Mouse (Mus musculus): Measurements from ENCODE around the gene Lrrc4c.

Lrrc4c gene

GRCm38 (mm10) chr2:96317387-96318299 lies at the start of gene Lrrc4c:
Lrrc4c (plus strand) TSS chr2:96318169.
- 4% methylated on average over 18 of the region's 18 CpGs for WGBS

- WGBS, result 94% methylated on average over 1 of the region's 1 CpGs
Measured at GRCm38 (mm10) chr2:96275061-96275460, 42.9 kb upstream of the Lrrc4c start.

- whole genome bisulfite sequencing, result 56% methylated on average over 5 of the region's 5 CpGs
Measured at GRCm38 (mm10) chr2:96282926-96283325, 35.0 kb upstream of the Lrrc4c start.

GRCm38 (mm10) chr2:96287512-96287911 lies 30.5 kb upstream of the Lrrc4c start:
- WGBS, result 46% methylated on average over 4 of the region's 4 CpGs

GRCm38 (mm10) chr2:96290541-96290940 lies 27.4 kb upstream of the Lrrc4c start:
- WGBS, result 55% methylated on average over 1 of the region's 1 CpGs

- 20% methylated on average over 5 of the region's 5 CpGs for WGBS
Measured at GRCm38 (mm10) chr2:96315034-96315433, 2.9 kb upstream of the Lrrc4c start.

GRCm38 (mm10) chr2:96316531-96316930 lies 1.4 kb upstream of the Lrrc4c start:
- WGBS, result 35% methylated on average over 1 of the region's 1 CpGs

GRCm38 (mm10) chr2:96318556-96318955 lies 587 bp downstream of the Lrrc4c start:
- WGBS, result 2% methylated on average over 7 of the region's 7 CpGs

GRCm38 (mm10) chr2:96319201-96319600 lies 1.2 kb downstream of the Lrrc4c start:
- WGBS, result 6% methylated on average over 8 of the region's 8 CpGs

- WGBS, result 12% methylated on average over 6 of the region's 6 CpGs
Measured at GRCm38 (mm10) chr2:96319649-96320048, 1.7 kb downstream of the Lrrc4c start.

GRCm38 (mm10) chr2:96334652-96335051 lies 16.7 kb downstream of the Lrrc4c start:
- WGBS, result 11% methylated on average over 3 of the region's 3 CpGs

GRCm38 (mm10) chr2:96337354-96337753 lies 19.4 kb downstream of the Lrrc4c start:
- 42% methylated on average over 1 of the region's 1 CpGs for WGBS

- WGBS, result 48% methylated on average over 1 of the region's 1 CpGs
Measured at GRCm38 (mm10) chr2:96401186-96401811, 83.3 kb downstream of the Lrrc4c start.

GRCm38 (mm10) chr2:96402514-96402913 lies 84.5 kb downstream of the Lrrc4c start:
- 61% methylated on average over 2 of the region's 2 CpGs for WGBS

- 92% methylated on average over 8 of the region's 8 CpGs for WGBS
Measured at GRCm38 (mm10) chr2:96406856-96407255, 88.9 kb downstream of the Lrrc4c start.

GRCm38 (mm10) chr2:96411182-96411581 lies 93.2 kb downstream of the Lrrc4c start:
- WGBS, result 59% methylated on average over 1 of the region's 1 CpGs

- 41% methylated on average over 6 of the region's 6 CpGs for WGBS
Measured at GRCm38 (mm10) chr2:96475674-96476073, 157.7 kb downstream of the Lrrc4c start.

GRCm38 (mm10) chr2:96499116-96499882 lies 181.3 kb downstream of the Lrrc4c start:
- 69% methylated on average over 3 of the region's 3 CpGs for WGBS

GRCm38 (mm10) chr2:96504140-96504539 lies 186.2 kb downstream of the Lrrc4c start:
- 23% methylated on average over 6 of the region's 6 CpGs for WGBS

GRCm38 (mm10) chr2:96505641-96506040 lies 187.7 kb downstream of the Lrrc4c start:
- 87% methylated on average over 1 of the region's 1 CpGs for WGBS

GRCm38 (mm10) chr2:96508991-96509390 lies 191.0 kb downstream of the Lrrc4c start:
- WGBS, result 30% methylated on average over 1 of the region's 1 CpGs

GRCm38 (mm10) chr2:96537469-96537868 lies 219.5 kb downstream of the Lrrc4c start:
- WGBS, result 67% methylated on average over 3 of the region's 3 CpGs

Data from cerebral cortex, adult 2 months (tissue).